Mouse (Mus musculus): ENCODE measurements around the gene Herpud1.

Herpud1 gene

GRCm38 (mm10) chr8:94386214-94387026 is at the start of gene Herpud1:
Gene Herpud1, plus strand, starts transcription at chr8:94386438.
- DNase-seq = peak; percentile 97 to 98

DNA sequence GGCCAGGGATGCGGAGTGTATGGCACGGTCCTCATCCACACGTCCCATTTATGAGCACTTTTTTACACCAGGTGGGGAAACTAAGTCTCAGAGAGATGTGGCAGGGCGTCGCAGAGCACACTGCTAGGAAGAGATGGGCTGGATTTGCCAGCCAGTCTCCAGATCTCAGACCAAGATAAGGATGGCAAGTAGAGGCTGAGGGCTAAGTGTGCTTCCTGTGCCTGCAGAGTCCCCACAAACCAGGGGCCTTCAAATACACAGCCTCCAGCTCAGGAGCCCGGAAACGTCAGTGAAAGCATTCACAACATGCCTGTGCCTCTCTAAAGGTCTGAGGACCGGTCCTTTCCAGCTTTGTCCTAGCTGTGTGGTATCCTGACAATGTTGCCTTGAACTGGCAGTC is 48.7 kb upstream of the Herpud1 start:
- no peak for DNase-seq

DNA sequence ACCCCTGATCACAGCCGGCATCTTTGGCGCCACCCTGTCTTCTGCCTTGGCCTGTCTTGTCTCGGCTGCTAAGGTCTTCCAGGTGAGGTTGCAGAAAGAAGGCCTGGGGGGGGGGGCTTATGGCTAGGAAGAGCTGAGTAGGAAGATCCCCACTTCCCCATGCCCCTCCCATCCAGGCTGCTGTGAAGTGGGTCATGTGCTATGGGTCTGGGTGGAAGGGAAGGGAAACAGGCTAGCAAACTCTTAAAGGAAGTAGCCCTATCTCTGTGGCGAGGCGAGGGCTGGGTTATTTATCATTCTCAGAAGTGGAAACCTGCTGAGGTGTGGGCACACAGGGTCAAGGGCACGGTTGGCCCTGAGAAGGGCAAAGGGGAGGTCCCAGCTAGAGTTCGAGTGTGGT is 45.4 kb upstream of the Herpud1 start:
- no peak for DNase-seq

DNA sequence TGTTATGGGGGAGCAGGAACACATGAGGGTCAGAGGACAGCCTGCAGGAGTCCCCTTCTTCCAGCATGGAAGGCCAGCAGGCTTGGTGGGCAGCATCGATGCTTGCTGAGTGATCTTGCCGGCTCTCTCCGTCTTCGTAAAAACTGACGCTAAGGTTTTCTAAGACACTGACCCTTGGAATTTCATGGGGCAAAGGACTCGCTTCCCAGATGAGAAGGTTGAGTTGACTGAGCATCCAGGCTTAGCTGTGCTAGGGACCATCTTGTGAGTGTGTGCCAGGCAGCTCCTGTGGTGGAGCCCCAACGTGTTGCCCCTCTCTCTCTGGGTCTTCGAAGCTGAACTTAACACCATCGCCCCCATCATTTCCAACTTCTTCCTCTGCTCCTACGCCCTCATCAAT is 43.5 kb upstream of the Herpud1 start:
- no peak for DNase-seq

GRCm38 (mm10) chr8:94343290-94343689 is 42.9 kb upstream of the Herpud1 start:
- peak; percentile 84 to 87 for DNase-seq

- DNase-seq = no peak
These were observed 42.4 kb upstream of the Herpud1 start for GRCm38 (mm10) chr8:94343778-94344320.

- no peak for DNase-seq
These were observed 40.6 kb upstream of the Herpud1 start for GRCm38 (mm10) chr8:94345657-94346056.

DNA sequence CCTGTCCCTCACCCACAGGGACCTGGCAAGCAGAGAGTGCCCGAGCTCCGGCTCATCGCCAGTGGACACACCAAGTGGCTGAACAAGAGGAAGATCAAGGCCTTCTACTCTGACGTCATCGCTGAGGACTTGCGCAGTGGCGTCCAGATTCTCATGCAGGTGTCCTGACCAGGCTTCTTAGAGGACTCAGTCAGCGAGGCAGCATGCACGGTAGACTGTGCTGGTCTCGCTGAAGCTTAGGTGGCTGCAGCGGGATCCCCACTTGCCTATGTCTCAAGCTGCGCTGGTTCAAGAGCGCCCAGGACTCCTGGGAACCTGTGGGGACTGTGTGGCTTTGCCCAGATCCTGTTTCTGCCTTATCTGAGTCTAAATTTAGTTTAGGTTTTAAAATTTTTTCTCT is 40.0 kb upstream of the Herpud1 start:
- DNase-seq = no peak

DNA sequence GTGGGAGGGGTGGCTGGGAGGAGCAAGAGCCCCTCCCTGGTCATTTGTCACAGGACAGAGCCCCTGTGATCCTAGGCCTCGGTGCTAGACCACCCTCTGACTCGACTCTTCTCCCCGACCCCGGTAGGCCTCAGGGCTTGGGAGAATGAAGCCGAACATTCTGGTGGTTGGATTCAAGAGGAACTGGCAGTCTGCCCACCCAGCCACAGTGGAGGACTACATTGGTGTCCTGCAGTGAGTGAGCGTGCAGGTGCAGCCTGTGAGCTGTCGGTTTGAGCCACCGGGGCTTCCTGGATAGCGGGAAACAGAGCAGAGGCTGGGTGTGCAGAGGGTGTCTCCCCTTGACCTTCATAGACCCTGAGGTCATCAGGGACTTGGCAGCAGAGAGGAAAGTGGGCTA is 37.8 kb upstream of the Herpud1 start:
- no peak for DNase-seq

GRCm38 (mm10) chr8:94354069-94354531 is 32.1 kb upstream of the Herpud1 start:
- peak in 1 of 2 experiments; percentile 43 for DNase-seq

GRCm38 (mm10) chr8:94354571-94354970 is 31.7 kb upstream of the Herpud1 start:
- no peak for DNase-seq

- DNase-seq = no peak
These were observed 29.0 kb upstream of the Herpud1 start for GRCm38 (mm10) chr8:94357220-94357619.

DNA sequence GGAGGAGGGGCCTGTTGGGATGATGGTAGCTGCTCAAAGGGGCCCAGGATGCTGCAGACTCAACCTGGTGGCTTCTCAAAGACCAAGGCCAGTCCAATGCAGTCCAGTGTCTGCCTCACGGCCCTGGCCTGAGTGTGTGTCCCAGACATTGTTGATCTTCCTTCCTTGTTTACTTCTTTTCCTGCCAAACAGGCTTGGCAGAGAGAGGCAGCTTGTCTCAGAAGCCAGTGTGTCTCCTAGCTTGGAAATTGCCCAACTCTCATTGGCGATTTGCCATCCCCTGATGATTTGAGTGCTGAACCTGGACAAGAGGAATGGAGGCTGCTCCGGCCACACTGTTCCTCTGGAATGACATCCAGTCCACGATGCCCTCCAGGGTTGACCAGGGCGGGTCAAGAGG is 27.7 kb upstream of the Herpud1 start:
- peak; percentile 68 to 74 for DNase-seq

DNA sequence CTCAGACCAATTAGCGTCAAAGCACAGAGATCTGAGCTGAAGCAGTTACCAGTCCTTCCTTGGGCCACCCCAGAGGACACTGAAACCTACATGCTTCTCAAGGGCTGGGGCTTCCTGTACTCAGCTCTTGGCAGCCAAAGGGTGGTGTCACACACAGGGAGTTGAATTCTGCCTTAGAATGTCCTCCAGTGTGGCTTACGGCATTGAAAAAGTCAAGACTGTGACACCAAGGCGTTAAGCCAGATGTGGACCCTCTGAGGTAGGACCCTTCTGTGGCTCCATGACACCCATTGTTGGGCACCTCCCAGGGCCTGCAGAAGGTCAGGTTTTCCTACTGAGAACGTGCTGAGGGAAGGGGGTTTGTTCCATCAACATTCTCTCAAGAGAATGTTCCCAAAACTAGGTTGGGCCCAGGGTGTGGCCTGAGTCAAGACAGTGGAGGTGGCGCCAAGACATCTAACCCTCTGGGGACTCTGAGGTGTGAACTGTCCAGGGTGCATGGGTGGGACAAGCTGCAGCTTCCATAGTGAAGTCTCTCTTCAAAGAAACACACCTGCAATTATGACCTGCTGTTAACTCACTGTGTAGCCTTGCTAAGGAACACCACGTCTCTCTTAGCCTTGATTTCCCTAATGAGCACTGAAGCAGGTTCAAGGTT is 24.3 kb upstream of the Herpud1 start:
- DNase-seq = no peak

DNA sequence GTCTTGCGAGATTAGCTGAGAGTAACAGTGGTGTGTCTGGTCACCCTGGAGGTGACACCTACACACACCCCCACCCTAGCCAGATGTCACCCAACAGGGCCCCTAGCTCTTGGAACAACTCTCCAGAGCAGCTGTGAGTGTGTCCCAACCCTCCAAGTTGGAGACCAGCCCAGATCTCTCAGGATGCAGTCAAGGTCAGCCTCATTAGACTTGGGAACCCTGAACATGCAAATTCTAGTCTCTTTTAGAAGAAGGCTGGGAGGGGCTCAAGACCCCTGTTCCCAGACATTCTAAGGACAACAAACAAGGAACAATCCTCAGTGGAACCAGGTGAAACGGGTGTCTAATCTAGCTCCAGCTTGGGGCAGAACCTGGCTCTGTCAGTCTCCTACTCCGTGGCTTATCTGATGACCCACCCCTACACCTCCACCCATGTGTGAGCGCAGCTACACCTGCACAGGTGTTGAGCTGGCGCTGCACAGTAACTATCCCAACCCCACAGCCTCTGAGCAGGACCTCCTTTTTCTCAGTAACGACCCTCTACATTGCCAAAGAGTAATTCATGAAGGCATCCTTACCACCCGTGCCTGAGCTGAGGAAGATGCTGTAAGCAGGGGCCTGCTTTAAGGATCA is 23.5 kb upstream of the Herpud1 start:
- peak in 1 of 2 experiments; percentile 28 for DNase-seq

DNA sequence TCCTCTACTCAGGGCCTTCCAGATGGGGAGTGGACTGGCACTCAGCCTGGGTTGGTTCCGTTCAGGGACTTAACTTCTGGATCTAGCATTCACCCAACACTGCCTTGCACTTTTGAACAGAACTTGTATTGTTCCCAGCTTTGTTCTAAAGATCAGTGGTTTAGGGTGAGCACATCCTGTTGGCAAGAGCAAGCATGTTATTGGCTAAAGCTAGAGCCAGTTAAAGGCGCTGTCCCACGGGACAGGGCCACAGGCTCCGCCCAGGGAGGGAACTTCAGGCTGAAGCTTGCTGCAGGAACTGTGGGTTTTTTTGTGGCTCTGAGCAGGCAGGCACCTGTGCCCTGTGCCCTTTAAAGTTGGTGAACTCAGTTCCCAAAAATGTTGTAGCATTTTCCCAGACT is 22.9 kb upstream of the Herpud1 start:
- peak; percentile 62 to 78 for DNase-seq

DNA sequence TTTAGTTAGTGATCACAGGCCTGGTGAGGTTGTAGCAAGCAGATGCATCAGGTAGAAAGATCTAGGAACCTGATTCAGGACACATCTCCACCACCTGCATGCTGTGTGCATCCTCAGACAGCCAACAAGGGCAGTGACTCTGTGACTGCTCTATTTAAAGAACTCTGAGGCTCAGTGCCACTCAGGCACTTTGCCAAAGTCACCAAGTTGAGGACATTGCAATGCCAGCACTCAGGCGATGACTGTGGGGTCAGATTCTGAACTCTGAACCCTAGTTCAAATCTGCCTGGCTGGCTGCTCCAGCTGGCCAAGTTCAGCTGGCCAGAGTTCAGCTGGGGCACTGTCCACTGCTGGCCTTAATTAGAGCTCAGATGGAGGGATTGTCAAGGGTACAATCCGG is 22.3 kb upstream of the Herpud1 start:
- peak; percentile 41 to 64 for DNase-seq

DNA sequence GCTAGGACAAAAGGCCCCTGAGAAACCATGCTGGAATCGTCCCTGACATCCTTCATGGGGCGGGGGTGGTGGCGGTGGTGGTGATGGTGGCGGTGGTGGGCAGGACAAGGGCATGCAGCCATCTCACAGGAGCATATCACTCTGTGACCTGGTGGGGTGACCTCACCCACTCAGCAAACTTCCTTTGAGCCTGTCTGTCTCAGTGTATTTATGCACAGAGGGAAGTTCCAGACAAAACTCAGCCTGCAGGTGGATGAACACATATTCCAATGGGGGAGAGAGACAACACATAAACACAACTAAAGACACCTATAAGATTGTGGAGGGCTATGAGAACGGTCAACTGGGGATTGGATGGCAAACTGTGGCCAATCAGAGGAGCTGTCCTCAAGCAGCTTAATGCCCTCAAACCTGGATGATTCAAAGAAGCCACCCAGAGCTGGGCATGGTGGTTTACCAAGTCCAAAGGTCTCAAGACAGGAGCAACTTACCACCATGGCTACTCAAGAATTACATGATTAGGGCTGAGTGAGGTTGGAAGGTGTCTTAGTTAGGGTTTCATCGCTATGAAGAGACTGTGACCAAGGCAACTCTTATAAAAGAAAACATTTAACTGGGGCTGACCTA is 21.4 kb upstream of the Herpud1 start:
- no peak for DNase-seq

- peak in 1 of 2 experiments; percentile 38 for DNase-seq
These were observed 20.7 kb upstream of the Herpud1 start for GRCm38 (mm10) chr8:94365410-94365981.

DNA sequence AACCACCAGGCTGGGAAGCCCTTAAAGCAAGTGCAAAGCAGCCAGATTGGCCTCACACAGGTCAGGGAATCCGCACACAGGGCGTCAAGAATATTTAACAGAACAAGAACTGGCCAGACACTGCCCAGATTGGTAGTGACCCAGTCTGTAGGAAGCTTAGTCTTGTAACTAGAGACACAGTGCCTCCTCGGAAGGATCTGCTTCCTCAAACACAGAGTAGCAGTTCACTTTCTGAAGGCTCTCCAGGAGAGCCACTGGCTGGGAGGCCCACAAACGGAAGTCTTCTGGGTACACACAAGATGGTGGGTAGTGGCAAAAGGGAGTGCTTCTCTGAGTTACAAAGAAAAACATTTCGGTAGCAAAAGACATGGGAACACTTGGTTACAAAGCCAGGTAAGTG is 15.4 kb upstream of the Herpud1 start:
- DNase-seq = no peak

GRCm38 (mm10) chr8:94372955-94373599 is 13.2 kb upstream of the Herpud1 start:
- no peak for DNase-seq

DNA sequence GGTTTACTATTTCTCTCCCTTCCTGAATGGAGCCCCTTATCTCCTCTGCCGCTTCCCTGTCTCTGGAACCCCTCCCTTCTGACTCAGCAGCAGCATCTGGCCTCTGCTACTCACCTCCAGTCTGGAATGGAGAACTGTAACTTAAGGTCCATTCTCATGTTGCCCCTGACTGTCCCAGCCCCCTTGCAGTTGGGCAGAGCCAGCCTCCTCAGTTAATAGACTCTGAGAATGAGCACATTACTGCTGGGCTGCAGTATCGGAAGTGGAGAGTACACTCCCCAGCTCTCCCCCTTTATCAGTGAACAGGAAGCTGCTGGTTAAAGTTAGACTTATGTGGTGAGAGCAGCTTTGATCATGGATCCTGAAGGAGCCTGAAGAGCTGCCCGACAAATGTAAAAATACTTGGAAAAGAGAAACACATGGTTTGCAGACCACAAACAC is 10.7 kb upstream of the Herpud1 start:
- DNase-seq = no peak

Data from kidney, postnatal 4 days (tissue).